Mouse (Mus musculus): ENCODE data around the gene Cdk5rap1. TPM values are rescaled to one million over a fixed set of nuclear protein-coding genes. Genes with fewer than 3 reads are reported as not detected.

Cdk5rap1 gene
- 19.0 and 20.4 TPM in 2 replicates for polyA plus RNA-seq (2015; fragmentation: Nextera tagmentation; extraction: Ambion mirVana)

DNA sequence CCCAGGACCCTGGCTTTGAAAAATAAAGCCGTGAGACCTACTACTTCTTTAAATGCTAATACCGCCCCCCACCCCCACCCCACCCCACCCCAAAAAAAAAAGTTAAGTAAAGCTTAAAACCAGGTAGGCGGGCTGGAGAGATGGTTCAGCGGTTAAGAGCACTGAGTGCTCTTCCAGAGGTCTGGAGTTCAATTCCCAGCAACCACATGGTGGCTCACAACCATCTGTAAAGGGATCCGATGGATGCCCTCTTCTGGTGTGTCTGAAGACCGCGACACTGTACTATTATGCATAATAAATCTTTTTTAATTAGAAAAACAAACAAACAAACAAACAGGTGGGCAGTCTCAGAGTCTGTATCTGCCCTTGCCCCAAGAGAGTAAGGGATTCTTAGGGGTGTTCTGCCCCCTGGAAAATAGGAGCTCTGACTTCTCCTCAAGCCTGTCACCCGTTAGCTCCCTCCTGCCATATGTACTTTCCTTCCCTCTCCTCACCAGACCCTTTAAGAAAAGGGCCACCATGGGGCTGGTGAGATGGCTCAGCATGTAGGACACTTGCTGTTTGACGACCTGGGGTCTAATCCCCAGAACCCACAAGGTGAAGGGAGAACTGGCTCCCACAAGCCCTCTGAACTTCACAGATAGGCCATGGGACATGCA, at the start of gene Cdk5rap1:
TSS of gene Cdk5rap1 (minus strand) at position 169 of the 659 bp plus-strand sequence.
- WGBS: 12% methylated on average over 9 of the region's 9 CpGs
- peak; percentile 58 for ATAC-seq (replicated peaks; ENCODE audit: low FRiP score)

DNA sequence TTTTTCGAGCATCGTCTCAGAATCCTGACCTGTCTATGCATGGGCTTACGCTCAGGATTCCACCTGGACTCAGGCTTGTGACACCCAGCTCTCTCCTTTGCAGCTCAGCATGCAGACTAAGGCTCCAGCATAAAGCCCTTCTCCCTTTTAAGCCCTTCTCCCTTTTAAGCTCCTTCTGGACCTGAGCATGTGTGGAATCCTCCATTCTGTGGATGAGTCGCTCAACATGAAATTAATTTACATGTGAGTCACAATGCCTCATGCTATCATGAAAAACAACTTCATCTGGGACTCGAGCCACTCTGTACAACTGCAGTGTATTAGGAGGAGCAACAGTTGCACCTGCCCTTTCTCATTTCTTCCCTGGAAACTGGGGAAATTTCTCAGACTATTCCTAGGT, 49.4 kb upstream of the Cdk5rap1 start:
- H3K27ac ChIP-seq: no peak overlapping the region
- no peak overlapping the region for H3K9ac ChIP-seq
- peaks cover 3% of the 10 kb centered on the region; the same call in 1 of the 2 replicates for H3K9me3 ChIP-seq (replicated peaks)
- H3K4me3 ChIP-seq (replicated peaks): no peak overlapping the region
- H3K4me1 ChIP-seq: peaks cover 17% of the 10 kb centered on the region
- 75% methylated on average over 5 of the region's 5 CpGs for WGBS
- H3K4me2 ChIP-seq: no peak overlapping the region
- ATAC-seq (replicated peaks; ENCODE audit: low FRiP score): no peak
- no peaks in the 10 kb centered on the region for H3K36me3 ChIP-seq
- H3K27me3 ChIP-seq: no peaks in the 10 kb centered on the region

More for the DNA sequence above, at the start of gene Cdk5rap1:
- Histone ChIP-seq H3K9ac (peak within 1 kb of the TSS; percentile 95), H3K4me2 (peak within 1 kb of the TSS; percentile 75), H3K27me3 (no peaks in the 10 kb centered on the region), H3K27ac (peak within 1 kb of the TSS; percentile 95), H3K36me3 (peaks cover 20% of the 10 kb centered on the region), H3K9me3 (replicated peaks) (no peaks in the 10 kb centered on the region), H3K4me3 (replicated peaks) (peak within 1 kb of the TSS; percentile 80), H3K4me1 (peaks cover 9% of the 10 kb centered on the region)

DNA sequence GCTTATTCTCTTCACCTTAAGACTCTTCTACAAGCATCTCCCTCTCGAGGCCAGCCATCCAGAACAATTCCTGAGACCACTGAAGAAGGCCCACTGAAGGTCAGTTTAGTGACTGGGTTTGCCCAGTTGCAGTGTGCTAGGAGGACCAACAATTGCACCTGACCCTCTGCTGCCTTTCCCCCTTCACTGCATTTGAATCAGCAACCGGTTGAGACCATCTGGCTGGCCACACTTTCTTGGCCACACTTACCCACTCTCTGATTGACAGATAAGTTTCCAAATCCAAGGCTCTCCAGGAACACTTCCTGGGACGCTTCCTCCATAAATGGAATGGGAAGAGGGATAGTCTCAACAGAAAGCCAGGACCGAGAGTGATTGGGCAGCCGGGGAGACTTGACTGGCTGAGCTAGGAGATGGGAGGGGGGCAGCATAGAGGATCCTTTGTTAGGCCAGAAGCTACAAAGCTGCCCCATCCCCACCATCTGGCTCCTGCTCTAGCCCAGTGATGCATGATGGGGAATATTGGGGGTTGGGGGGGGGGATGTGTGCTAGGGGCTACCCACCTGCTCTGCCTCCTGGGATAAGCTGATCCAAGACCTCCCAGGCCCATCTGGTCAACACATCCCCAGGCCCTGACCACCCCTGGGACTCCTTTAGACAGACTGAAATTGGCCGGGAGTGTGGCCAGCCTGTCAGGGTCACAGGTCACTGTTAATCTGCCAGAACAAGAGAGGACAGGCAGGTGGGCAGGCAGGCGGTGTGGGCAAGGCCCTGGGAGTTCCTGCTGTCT, 48.3 kb upstream of the Cdk5rap1 start:
- H3K4me1 ChIP-seq: peaks cover 9% of the 10 kb centered on the region
- H3K27ac ChIP-seq: 0 out of 2 replicates have a peak overlapping the region, but pooled peaks have one; percentile 2
- 36% methylated on average over 7 of the region's 7 CpGs for WGBS
- peaks cover 3% of the 10 kb centered on the region; the same call in 1 of the 2 replicates for H3K9me3 ChIP-seq (replicated peaks)
- H3K27me3 ChIP-seq: no peaks in the 10 kb centered on the region
- no peak overlapping the region for H3K4me3 ChIP-seq (replicated peaks)
- H3K36me3 ChIP-seq: no peaks in the 10 kb centered on the region
- ATAC-seq (replicated peaks; ENCODE audit: low FRiP score): peak; percentile 61
- no peak overlapping the region for H3K9ac ChIP-seq
- no peak overlapping the region for H3K4me2 ChIP-seq

DNA sequence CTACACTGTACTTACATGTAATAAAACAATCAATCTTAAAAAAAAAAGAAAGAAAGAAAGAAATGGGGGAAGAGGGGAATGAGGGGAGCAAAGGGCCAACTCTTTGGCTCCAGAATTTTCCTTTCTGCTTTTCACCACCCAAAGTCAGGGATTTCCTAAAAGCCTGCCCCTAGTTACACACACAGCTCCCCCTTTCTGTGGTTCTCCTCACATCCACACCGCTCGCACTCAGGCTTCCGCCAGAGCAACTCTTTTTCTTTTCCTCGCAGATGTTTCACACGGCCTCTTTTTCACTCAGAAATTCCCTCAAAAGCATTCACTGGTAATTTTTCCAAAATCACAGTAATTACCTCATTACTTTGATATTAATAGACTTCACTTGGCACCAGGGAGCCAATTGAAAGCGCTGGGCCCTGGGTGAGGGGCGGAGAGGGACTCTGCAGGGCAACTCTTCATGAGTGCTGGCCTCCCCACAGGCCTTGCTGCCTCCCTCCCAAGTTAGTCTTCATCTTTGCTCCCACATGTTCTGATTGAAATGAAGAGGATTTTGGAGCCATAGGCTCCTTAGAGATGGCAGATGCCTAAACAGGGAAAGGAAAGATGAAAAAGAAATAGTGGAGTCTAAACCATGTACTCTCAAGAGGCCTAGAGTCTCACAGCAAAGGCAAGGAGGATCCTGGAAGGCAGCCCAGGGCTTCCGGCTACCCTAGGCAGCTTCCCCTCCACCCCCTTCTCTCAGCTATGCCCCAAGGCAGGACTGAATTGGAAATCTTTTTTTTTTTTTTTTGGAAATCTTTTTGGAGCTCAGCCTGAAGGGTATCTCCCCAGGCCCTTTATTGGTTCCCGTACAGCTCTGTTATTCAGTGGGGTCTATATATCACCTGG, 47.1 kb upstream of the Cdk5rap1 start:
- WGBS: 84% methylated on average over 9 of the region's 9 CpGs
- H3K4me2 ChIP-seq: no peak overlapping the region
- H3K27me3 ChIP-seq: no peaks in the 10 kb centered on the region
- peaks cover 6% of the 10 kb centered on the region for H3K4me1 ChIP-seq
- H3K9me3 ChIP-seq (replicated peaks): no peaks in the 10 kb centered on the region
- no peak overlapping the region for H3K27ac ChIP-seq
- no peaks in the 10 kb centered on the region for H3K36me3 ChIP-seq
- H3K4me3 ChIP-seq (replicated peaks): no peak overlapping the region
- no peak for ATAC-seq (replicated peaks; ENCODE audit: low FRiP score)
- H3K9ac ChIP-seq: no peak overlapping the region

DNA sequence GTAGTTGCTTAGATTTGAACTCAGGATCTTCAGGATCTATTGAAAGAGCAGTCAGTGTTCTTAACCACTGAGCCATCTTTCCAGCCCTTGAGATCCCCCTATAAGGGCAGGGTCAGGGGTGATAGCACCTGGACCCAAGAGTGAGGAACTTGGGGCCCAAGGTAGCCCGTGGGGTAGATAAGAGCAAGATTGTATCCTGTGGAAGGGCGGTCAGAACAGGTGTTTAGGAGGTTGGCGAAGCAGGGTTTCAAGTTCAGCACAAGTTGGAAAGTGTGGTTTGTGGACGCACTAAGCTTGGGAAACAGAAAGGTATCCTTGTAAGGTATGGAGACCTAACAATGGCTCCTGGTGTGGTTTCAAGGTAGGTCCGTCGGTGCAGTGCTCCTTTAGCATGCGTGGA, 45.2 kb upstream of the Cdk5rap1 start:
- no peak overlapping the region for H3K27ac ChIP-seq
- no peaks in the 10 kb centered on the region for H3K36me3 ChIP-seq
- 86% methylated on average over 7 of the region's 7 CpGs for WGBS

DNA sequence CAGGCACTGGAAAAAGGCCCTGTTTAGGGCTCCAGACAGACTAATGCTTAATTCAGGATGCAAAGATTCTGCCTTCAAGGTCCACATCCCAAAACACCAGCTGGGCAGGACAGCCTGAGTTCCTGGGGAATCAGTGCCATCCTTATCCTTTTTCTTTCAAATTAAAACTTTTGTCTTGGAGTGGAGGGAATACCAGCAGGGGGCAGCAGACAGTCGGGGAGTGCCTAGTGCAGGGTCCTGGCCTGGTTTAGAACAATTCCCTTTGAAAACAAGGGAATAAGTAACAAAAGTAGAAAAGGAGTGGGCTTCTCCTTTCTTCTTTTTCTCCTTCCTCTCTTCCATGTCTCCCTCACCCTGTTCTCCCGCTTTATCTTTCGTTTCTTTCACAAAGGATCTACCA, 44.3 kb upstream of the Cdk5rap1 start:
- no peaks in the 10 kb centered on the region for H3K36me3 ChIP-seq
- WGBS: 16% methylated on average over 3 of the region's 3 CpGs
- H3K27ac ChIP-seq: no peak overlapping the region
- H3K9ac ChIP-seq: no peak overlapping the region
- H3K27me3 ChIP-seq: no peaks in the 10 kb centered on the region
- H3K4me3 ChIP-seq (replicated peaks): no peak overlapping the region
- no peaks in the 10 kb centered on the region for H3K9me3 ChIP-seq (replicated peaks)
- peaks cover 6% of the 10 kb centered on the region for H3K4me1 ChIP-seq
- no peak for ATAC-seq (replicated peaks; ENCODE audit: low FRiP score)
- no peak overlapping the region for H3K4me2 ChIP-seq

More for the DNA sequence above, 45.2 kb upstream of the Cdk5rap1 start:
- Histone ChIP-seq H3K4me2 (no peak overlapping the region), H3K4me3 (replicated peaks) (no peak overlapping the region), H3K4me1 (peaks cover 6% of the 10 kb centered on the region), H3K9ac (no peak overlapping the region), H3K9me3 (replicated peaks) (no peaks in the 10 kb centered on the region), H3K27me3 (no peaks in the 10 kb centered on the region)
- no peak for ATAC-seq (replicated peaks; ENCODE audit: low FRiP score)

DNA sequence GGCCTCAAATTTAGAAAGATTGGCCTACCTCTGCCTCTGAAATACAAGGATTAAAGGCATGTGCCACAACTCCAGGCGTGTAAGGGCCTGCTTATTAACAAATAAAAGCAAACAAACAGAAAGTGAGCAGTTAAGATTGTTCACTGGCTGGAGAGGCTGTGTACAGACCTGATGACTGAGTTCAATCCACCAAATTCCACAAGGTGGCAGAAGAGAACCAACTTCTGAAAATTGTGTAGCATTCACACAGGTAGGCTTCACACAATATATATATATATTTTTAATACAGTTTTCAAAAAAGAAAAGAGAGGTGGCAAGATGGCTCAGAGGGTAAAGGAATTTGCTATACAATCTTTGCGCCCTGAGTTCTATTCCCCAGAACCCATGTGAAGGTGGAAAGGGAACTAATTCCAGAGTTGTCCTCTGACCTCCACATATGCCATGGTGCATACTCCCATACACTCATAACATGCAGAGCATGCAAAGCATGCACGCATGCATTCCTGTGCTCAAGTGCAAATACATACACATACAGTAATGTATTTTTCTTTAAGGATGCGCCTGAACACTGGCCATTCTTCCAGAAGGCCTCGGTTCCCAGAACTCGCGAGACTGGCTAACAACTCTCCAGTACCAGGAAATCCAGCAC, 39.3 kb upstream of the Cdk5rap1 start:
- Histone ChIP-seq H3K4me1 (peaks cover 9% of the 10 kb centered on the region; the same call in 1 of the 2 replicates), H3K4me2 (no peak overlapping the region), H3K27ac (no peak overlapping the region), H3K9ac (no peak overlapping the region), H3K36me3 (no peaks in the 10 kb centered on the region), H3K9me3 (replicated peaks) (no peaks in the 10 kb centered on the region), H3K27me3 (peaks cover 6% of the 10 kb centered on the region; the same call in 1 of the 2 replicates), H3K4me3 (replicated peaks) (no peak overlapping the region)
- WGBS: 67% methylated on average over 7 of the region's 7 CpGs
- no peak for ATAC-seq (replicated peaks; ENCODE audit: low FRiP score)

DNA sequence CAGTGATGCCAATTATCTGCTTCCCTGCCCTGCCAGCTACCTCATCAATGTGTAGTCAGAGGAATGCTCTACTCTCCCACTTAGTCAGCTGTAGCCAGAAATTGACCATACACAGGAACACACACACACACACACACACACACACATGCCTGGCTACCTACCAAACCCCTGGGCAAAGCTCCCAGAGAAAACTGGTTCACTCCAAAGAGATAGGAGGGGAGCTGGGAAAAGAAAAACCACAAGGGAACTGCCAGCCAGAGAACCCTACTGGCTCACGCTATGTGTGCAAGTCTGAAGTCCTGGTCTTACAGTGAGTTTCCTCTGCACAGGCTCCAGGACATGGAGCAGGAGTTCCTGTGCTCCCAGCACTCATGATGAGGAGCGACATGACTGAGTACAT, 37.5 kb upstream of the Cdk5rap1 start:
- Histone ChIP-seq H3K4me2 (no peak overlapping the region), H3K9ac (no peak overlapping the region), H3K4me1 (peaks cover 15% of the 10 kb centered on the region; the same call in 1 of the 2 replicates), H3K27me3 (peaks cover 10% of the 10 kb centered on the region; the same call in 1 of the 2 replicates), H3K36me3 (no peaks in the 10 kb centered on the region), H3K4me3 (replicated peaks) (no peak overlapping the region), H3K9me3 (replicated peaks) (no peaks in the 10 kb centered on the region), H3K27ac (no peak overlapping the region)
- no peak for ATAC-seq (replicated peaks; ENCODE audit: low FRiP score)
- 69% methylated on average over 2 of the region's 2 CpGs for whole genome bisulfite sequencing

DNA sequence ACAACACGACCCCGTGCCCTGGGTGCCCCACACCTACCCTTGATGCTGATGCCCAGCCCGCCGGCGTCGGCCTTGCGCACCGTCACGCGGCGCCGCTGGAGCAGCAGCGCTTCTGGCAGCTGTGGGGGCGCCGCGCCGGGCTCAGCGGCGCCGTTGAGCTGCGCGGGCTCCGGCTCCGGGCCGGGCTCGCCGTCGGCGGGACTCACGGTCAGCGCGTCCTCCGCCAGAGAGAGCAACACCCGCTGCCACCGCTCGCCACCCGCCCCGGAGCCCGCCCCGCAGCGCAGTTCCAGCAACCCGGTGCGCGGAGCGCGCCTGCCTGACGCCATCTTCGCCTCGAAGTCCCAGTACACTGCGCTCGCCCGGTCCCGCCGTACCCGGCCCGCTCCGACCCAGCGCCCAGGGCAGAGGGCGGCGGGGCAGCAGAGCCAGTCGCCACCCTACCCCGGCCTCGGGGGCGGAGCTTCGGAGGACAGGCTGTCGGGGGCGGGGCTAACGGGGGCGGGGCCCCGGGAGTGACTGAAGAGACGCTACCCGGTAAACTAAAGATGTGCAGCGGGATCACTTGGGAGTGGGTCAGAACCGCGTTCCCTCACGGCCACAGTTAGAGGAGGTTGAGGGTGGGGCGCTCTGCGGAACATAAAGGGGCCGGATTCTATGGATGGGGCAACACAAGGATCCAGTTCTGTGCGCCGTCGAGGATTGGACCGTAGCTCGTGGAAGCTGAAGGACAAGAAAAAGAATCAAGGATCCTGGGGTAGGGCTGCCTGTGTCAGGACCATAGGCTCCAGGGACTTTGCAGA, 35.0 kb upstream of the Cdk5rap1 start, which contains the start of gene Snta1:
TSS of gene Snta1 (minus strand) at position 457 of the 803 bp plus-strand sequence.
- H3K27ac ChIP-seq: 0 out of 2 replicates have a peak within 1 kb of the TSS, but pooled peaks have one; percentile 41
- H3K4me1 ChIP-seq: peaks cover 27% of the 10 kb centered on the region
- H3K9ac ChIP-seq: peak within 1 kb of the TSS; percentile 69
- H3K36me3 ChIP-seq: no peaks in the 10 kb centered on the region
- peak within 1 kb of the TSS; percentile 90 for H3K4me2 ChIP-seq
- WGBS: 2% methylated on average over 84 of the region's 84 CpGs
- peaks cover 10% of the 10 kb centered on the region; the same call in 1 of the 2 replicates for H3K27me3 ChIP-seq
- ATAC-seq (replicated peaks; ENCODE audit: low FRiP score): peak; percentile 89
- no peaks in the 10 kb centered on the region for H3K9me3 ChIP-seq (replicated peaks)
- peak within 1 kb of the TSS; percentile 76 for H3K4me3 ChIP-seq (replicated peaks)

DNA sequence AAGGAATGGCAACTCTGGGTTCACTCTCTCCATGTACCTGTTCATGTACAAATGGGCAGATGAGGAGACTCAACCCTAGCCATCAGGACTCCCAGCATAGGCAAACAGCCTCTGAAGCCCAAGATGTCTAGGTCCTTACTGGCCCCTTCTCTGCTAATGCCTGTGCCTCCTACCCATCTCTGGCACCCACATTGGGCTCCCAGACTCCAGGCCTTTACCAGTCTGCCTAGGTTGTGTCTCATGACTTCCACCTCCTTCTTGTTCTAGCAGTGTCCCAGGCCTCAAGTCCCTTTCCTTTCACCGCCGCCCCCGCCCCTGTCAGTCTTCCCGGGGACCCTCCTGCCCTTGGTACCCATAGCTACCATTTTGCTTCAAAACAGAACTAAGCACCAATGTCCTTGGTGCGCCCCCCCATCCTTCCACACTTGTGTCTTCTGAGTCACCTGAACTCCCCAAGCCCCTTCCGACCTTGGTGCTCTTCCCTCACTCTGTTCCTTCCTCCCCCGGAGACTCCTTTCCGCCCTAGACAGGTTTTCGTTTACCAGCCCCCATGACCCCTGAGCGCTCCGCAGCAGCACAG, 34.3 kb upstream of the Cdk5rap1 start:
- Histone ChIP-seq H3K4me2 (peak overlapping the region; percentile 90), H3K4me3 (replicated peaks) (peak overlapping the region; percentile 76), H3K27ac (0 out of 2 replicates have a peak overlapping the region, but pooled peaks have one; percentile 41), H3K4me1 (peaks cover 32% of the 10 kb centered on the region), H3K36me3 (no peaks in the 10 kb centered on the region), H3K27me3 (peaks cover 10% of the 10 kb centered on the region; the same call in 1 of the 2 replicates), H3K9ac (peak overlapping the region; percentile 69), H3K9me3 (replicated peaks) (no peaks in the 10 kb centered on the region)
- WGBS: 34% methylated on average over 11 of the region's 11 CpGs
- no peak; the same call in 1 of the 2 replicates for ATAC-seq (replicated peaks; ENCODE audit: low FRiP score)

Measured in kidney, embryonic 15.5 days (tissue).